11 mouse cellular contexts compared by ENCODE assay signal in genomic region chr5:20653425-20654185, GRCm38 (mm10).
DNase-seq lines count a peak whose midpoint lies in the region; ATAC-seq and TF ChIP-seq lines count a peak whose summit lies in the region.
"Had no signal": no experiment of that assay in that cellular context is flagged by ENCODE, and none has a peak within 500 bp of the region (broad histone marks: within the 10 kb centered on the region; RNA-seq: fewer than 3 reads in every experiment).

No protein-coding gene starts in this region.

- no peak overlapping the region for H3K9ac ChIP-seq in kidney, postnatal 0 days (ENCODE audit: low read depth, low read length)
- H3K9ac ChIP-seq in stomach, postnatal 0 days (ENCODE audit: low read length), result no peak overlapping the region
- H3K9ac ChIP-seq: limb, embryonic 15.5 days; stomach, embryonic 15.5 days had no signal

- ATAC-seq in kidney, postnatal 0 days (replicated peaks; ENCODE audit: low FRiP score, low read depth), result no peak
- ATAC-seq in stomach, postnatal 0 days (ENCODE audit: low FRiP score, low TSS enrichment), result no peak

- no peaks in the 10 kb centered on the region for H3K27me3 ChIP-seq in kidney, postnatal 0 days (ENCODE audit: insufficient read depth, low read length)
- no peaks in the 10 kb centered on the region for H3K27me3 ChIP-seq in stomach, postnatal 0 days (ENCODE audit: control insufficient read depth, insufficient read depth, low read length)
- H3K27me3 ChIP-seq: limb, embryonic 15.5 days; stomach, embryonic 15.5 days had no signal

- no peak overlapping the region for H3K4me3 ChIP-seq in kidney, postnatal 0 days (replicated peaks; ENCODE audit: low read depth, low read length)
- H3K4me3 ChIP-seq in stomach, postnatal 0 days (ENCODE audit: low read depth, low read length), result no peak overlapping the region
- H3K4me3 ChIP-seq: limb, embryonic 15.5 days; stomach, embryonic 15.5 days had no signal

- WGBS in kidney, postnatal 0 days, result 70% methylated on average over 11 of the region's 11 CpGs
- 60% methylated on average over 11 of the region's 11 CpGs for WGBS in stomach, postnatal 0 days

- H3K4me1 ChIP-seq in kidney, postnatal 0 days (replicated peaks; ENCODE audit: insufficient read depth, low read length), result no peaks in the 10 kb centered on the region
- H3K4me1 ChIP-seq in stomach, postnatal 0 days (replicated peaks; ENCODE audit: control insufficient read depth, insufficient read depth), result no peaks in the 10 kb centered on the region
- H3K4me1 ChIP-seq: limb, embryonic 15.5 days; stomach, embryonic 15.5 days had no signal

- no peaks in the 10 kb centered on the region for H3K36me3 ChIP-seq in kidney, postnatal 0 days (ENCODE audit: insufficient read depth, low read length)
- H3K36me3 ChIP-seq in stomach, postnatal 0 days (ENCODE audit: control insufficient read depth, insufficient read depth, low read length), result no peaks in the 10 kb centered on the region
- H3K36me3 ChIP-seq: limb, embryonic 15.5 days; stomach, embryonic 15.5 days had no signal

- H3K9me3 ChIP-seq in kidney, postnatal 0 days (replicated peaks; ENCODE audit: low read length), result no peaks in the 10 kb centered on the region
- H3K9me3 ChIP-seq in stomach, postnatal 0 days (ENCODE audit: control insufficient read depth, low read length), result no peaks in the 10 kb centered on the region
- H3K9me3 ChIP-seq: limb, embryonic 15.5 days; stomach, embryonic 15.5 days had no signal

- DNase-seq in embryo, embryonic 10.5 days (ENCODE audit: low spot score), result peak; percentile 29
- DNase-seq in embryo, embryonic 10 days (ENCODE audit: low spot score), result no peak
- DNase-seq in kidney, postnatal 0 days (ENCODE audit: low spot score), result peak; percentile 29
- no peak for DNase-seq in kidney, postnatal 14 days
- peak; percentile 29 for DNase-seq in testis, postnatal 10 days (ENCODE audit: low spot score)
- no peak for DNase-seq in testis, postnatal 14 days (ENCODE audit: low spot score)
- no peak for DNase-seq in stomach, postnatal 0 days (ENCODE audit: low spot score)
- DNase-seq in yolk sac, embryonic 10.5 days (ENCODE audit: low spot score), result no peak
- DNase-seq: cerebellum, adult 11 months had no signal

- peak; percentile 51 for TF ChIP-seq CTCF in kidney, postnatal 0 days (IDR thresholded peaks at IDR 0.05; ENCODE audit: low read depth)
- peak; percentile 53 for TF ChIP-seq CTCF in stomach, postnatal 0 days (IDR thresholded peaks at IDR 0.05; ENCODE audit: low read depth)

- no peak overlapping the region for H3K27ac ChIP-seq in kidney, postnatal 0 days
- no peak overlapping the region for H3K27ac ChIP-seq in stomach, postnatal 0 days (replicated peaks)
- H3K27ac ChIP-seq: limb, embryonic 15.5 days; stomach, embryonic 15.5 days had no signal

- TF ChIP-seq EP300 in stomach, postnatal 0 days (optimal IDR thresholded peaks at IDR 0.05), result no peak

- no peak overlapping the region for H3K4me2 ChIP-seq in kidney, postnatal 0 days (ENCODE audit: low read length)
- no peak overlapping the region for H3K4me2 ChIP-seq in stomach, postnatal 0 days (replicated peaks; ENCODE audit: low read depth)
- H3K4me2 ChIP-seq: limb, embryonic 15.5 days; stomach, embryonic 15.5 days had no signal

Comparison
In these comparisons a context has a peak if more than half of its experiments do, and no peak if none do; other contexts are left out.
1. DNase-seq: peak in embryo, embryonic 10.5 days (single experiment), kidney, postnatal 0 days (single experiment) and testis, postnatal 10 days (single experiment); none in embryo, embryonic 10 days (single experiment), kidney, postnatal 14 days (single experiment), testis, postnatal 14 days (single experiment), stomach, postnatal 0 days (single experiment) and yolk sac, embryonic 10.5 days (single experiment).